In genomic region chr11:116294319-116294718, GRCm38 (mm10) we compare ENCODE assay signal across 9 mouse cellular contexts. TPM values are rescaled to one million over a fixed set of nuclear protein-coding genes. Genes with fewer than 3 reads are reported as not detected.
DNase-seq lines count a peak whose midpoint lies in the region; ATAC-seq and TF ChIP-seq lines count a peak whose summit lies in the region.
"Had no signal": no experiment of that assay in that cellular context is flagged by ENCODE, and none has a peak within 500 bp of the region (broad histone marks: within the 10 kb centered on the region; RNA-seq: fewer than 3 reads in every experiment).

No protein-coding gene starts in this region.

- H3K36me3 ChIP-seq in intestine, embryonic 15.5 days: peaks cover 18% of the 10 kb centered on the region; the same call in 1 of the 2 replicates
- peaks cover 30% of the 10 kb centered on the region; the same call in 1 of the 2 replicates for H3K36me3 ChIP-seq in lung, postnatal 0 days (ENCODE audit: insufficient read depth, low read length)
- peaks cover 9% of the 10 kb centered on the region for H3K36me3 ChIP-seq in stomach, postnatal 0 days (ENCODE audit: control insufficient read depth, insufficient read depth, low read length)

- 34% methylated on average over 5 of the region's 5 CpGs for WGBS in intestine, embryonic 15.5 days
- WGBS in lung, postnatal 0 days: 25% methylated on average over 5 of the region's 5 CpGs
- WGBS in stomach, postnatal 0 days: 21% methylated on average over 5 of the region's 5 CpGs

- peak; percentile 48 for DNase-seq in gastrocnemius, adult 18-20 months (ENCODE audit: low spot score)
- no peak for DNase-seq in gastrocnemius, adult 8-10 months (ENCODE audit: low spot score in 2 of 2)
- DNase-seq in urinary bladder, postnatal 14 days (ENCODE audit: low spot score): peak; percentile 57
- DNase-seq in urinary bladder, postnatal 10 days (ENCODE audit: low spot score): no peak
- DNase-seq in embryo, embryonic 11.5 days (ENCODE audit: low read depth, low spot score): peak; percentile 75
- peak; percentile 87 for DNase-seq in lung, postnatal 0 days (ENCODE audit: low spot score)
- peak; percentile 76 for DNase-seq in stomach, postnatal 0 days (ENCODE audit: low spot score)

- ATAC-seq in intestine, embryonic 15.5 days: peak; percentile 61
- peak; percentile 69 for ATAC-seq in lung, postnatal 0 days
- peak; percentile 81 for ATAC-seq in stomach, postnatal 0 days (ENCODE audit: low FRiP score, low TSS enrichment)

- H3K4me3 ChIP-seq in intestine, embryonic 15.5 days (replicated peaks): no peak overlapping the region
- H3K4me3 ChIP-seq in lung, postnatal 0 days (ENCODE audit: low read depth, low read length): no peak overlapping the region
- H3K4me3 ChIP-seq in stomach, postnatal 0 days (ENCODE audit: low read depth, low read length): no peak overlapping the region

- no peak for TF ChIP-seq EP300 in lung, postnatal 0 days (IDR thresholded peaks at IDR 0.05)
- TF ChIP-seq EP300 in stomach, postnatal 0 days (optimal IDR thresholded peaks at IDR 0.05): no peak

- no peaks in the 10 kb centered on the region for H3K27me3 ChIP-seq in intestine, embryonic 15.5 days (replicated peaks)
- H3K27me3 ChIP-seq in lung, postnatal 0 days (replicated peaks; ENCODE audit: insufficient read depth, low read length): no peaks in the 10 kb centered on the region
- no peaks in the 10 kb centered on the region for H3K27me3 ChIP-seq in stomach, postnatal 0 days (ENCODE audit: control insufficient read depth, insufficient read depth, low read length)

- TF ChIP-seq CTCF in lung, postnatal 0 days (IDR thresholded peaks at IDR 0.05): peak; percentile 87
- peak; percentile 88 for TF ChIP-seq CTCF in stomach, postnatal 0 days (IDR thresholded peaks at IDR 0.05; ENCODE audit: low read depth)

- peak overlapping the region; percentile 48; the same call in 1 of the 2 replicates for H3K27ac ChIP-seq in intestine, embryonic 15.5 days
- H3K27ac ChIP-seq in lung, postnatal 0 days (ENCODE audit: low read length): no peak overlapping the region
- H3K27ac ChIP-seq in stomach, postnatal 0 days (replicated peaks): 0 out of 2 replicates have a peak overlapping the region, but pooled peaks have one; percentile 18
- H3K27ac ChIP-seq: macrophage had no signal

- H3K4me2 ChIP-seq in intestine, embryonic 15.5 days (replicated peaks): no peak overlapping the region
- H3K4me2 ChIP-seq in lung, postnatal 0 days (replicated peaks; ENCODE audit: low read depth, low read length): no peak overlapping the region
- H3K4me2 ChIP-seq in stomach, postnatal 0 days (replicated peaks; ENCODE audit: low read depth): no peak overlapping the region

- H3K9ac ChIP-seq in intestine, embryonic 15.5 days: no peak overlapping the region
- no peak overlapping the region for H3K9ac ChIP-seq in lung, postnatal 0 days (replicated peaks; ENCODE audit: low read depth)
- no peak overlapping the region for H3K9ac ChIP-seq in stomach, postnatal 0 days (ENCODE audit: low read length)

- peaks cover 21% of the 10 kb centered on the region for H3K4me1 ChIP-seq in intestine, embryonic 15.5 days (replicated peaks)
- H3K4me1 ChIP-seq in lung, postnatal 0 days (ENCODE audit: insufficient read depth, low read depth, low read length): no peaks in the 10 kb centered on the region
- H3K4me1 ChIP-seq in stomach, postnatal 0 days (replicated peaks; ENCODE audit: control insufficient read depth, insufficient read depth): no peaks in the 10 kb centered on the region

- H3K9me3 ChIP-seq in intestine, embryonic 15.5 days: no peaks in the 10 kb centered on the region
- no peaks in the 10 kb centered on the region for H3K9me3 ChIP-seq in lung, postnatal 0 days (ENCODE audit: low read length)
- no peaks in the 10 kb centered on the region for H3K9me3 ChIP-seq in stomach, postnatal 0 days (ENCODE audit: control insufficient read depth, low read length)

RNA-seq across cellular contexts. Expression of gene Exoc7, which starts 12.7 kb away (rescaled TPM):
- total RNA-seq in gastrocnemius, adult 18-20 months (2021): 10 to 100 TPM; 69.0 to 86.7 TPM
- 10 to 100 TPM; 62.3 to 84.9 (median 73.3) TPM for total RNA-seq in gastrocnemius, adult 8-10 months (2022)
- 52.1 and 52.5 TPM in 2 replicates for polyA plus RNA-seq in intestine, embryonic 15.5 days (2015; fragmentation: Nextera tagmentation; extraction: Ambion mirVana)
- 41.3 and 41.9 TPM in 2 replicates for polyA plus RNA-seq in lung, postnatal 0 days (2015; fragmentation: Nextera tagmentation; extraction: Ambion mirVana)
- polyA plus RNA-seq in stomach, postnatal 0 days (2015; fragmentation: Nextera tagmentation; extraction: Ambion mirVana): 42.3 and 43.9 TPM in 2 replicates

RNA-seq across cellular contexts. Expression of gene Galr2, which starts 13.6 kb away (rescaled TPM):
- total RNA-seq in gastrocnemius, adult 18-20 months (2021): under 1 TPM in 1 of 2 experiments, not detected in 1; 0.19 TPM
- total RNA-seq in gastrocnemius, adult 8-10 months (2022): under 1 TPM in 2 of 4 experiments, not detected in 2; 0.20 to 0.24 TPM
- polyA plus RNA-seq in intestine, embryonic 15.5 days (2015; fragmentation: Nextera tagmentation; extraction: Ambion mirVana): 0.19 and 0.21 TPM in 2 replicates
- 0.11 TPM in 1 of 2 replicates, not detected in the other for polyA plus RNA-seq in lung, postnatal 0 days (2015; fragmentation: Nextera tagmentation; extraction: Ambion mirVana)
- 0.68 and 0.76 TPM in 2 replicates for polyA plus RNA-seq in stomach, postnatal 0 days (2015; fragmentation: Nextera tagmentation; extraction: Ambion mirVana)
- polyA plus RNA-seq: macrophage had no signal

RNA-seq across cellular contexts. Expression of gene Srp68, which starts 20.3 kb away (rescaled TPM):
- 10 to 100 TPM; 82.5 to 88.8 TPM for total RNA-seq in gastrocnemius, adult 18-20 months (2021)
- total RNA-seq in gastrocnemius, adult 8-10 months (2022): 10 to 100 TPM; 86.7 to 99.9 (median 90.8) TPM
- 95.2 and 96.7 TPM in 2 replicates for polyA plus RNA-seq in intestine, embryonic 15.5 days (2015; fragmentation: Nextera tagmentation; extraction: Ambion mirVana)
- polyA plus RNA-seq in lung, postnatal 0 days (2015; fragmentation: Nextera tagmentation; extraction: Ambion mirVana): 43.0 and 47.4 TPM in 2 replicates
- polyA plus RNA-seq in stomach, postnatal 0 days (2015; fragmentation: Nextera tagmentation; extraction: Ambion mirVana): 52.6 and 53.0 TPM in 2 replicates

RNA-seq across cellular contexts. Expression of gene Foxj1, which starts 40.9 kb away (rescaled TPM):
- total RNA-seq in gastrocnemius, adult 18-20 months (2021): under 1 TPM in 1 of 2 experiments, not detected in 1; 0.14 TPM
- total RNA-seq in gastrocnemius, adult 8-10 months (2022): not detected
- 0.66 and 0.77 TPM in 2 replicates for polyA plus RNA-seq in intestine, embryonic 15.5 days (2015; fragmentation: Nextera tagmentation; extraction: Ambion mirVana)
- 39.8 and 44.9 TPM in 2 replicates for polyA plus RNA-seq in lung, postnatal 0 days (2015; fragmentation: Nextera tagmentation; extraction: Ambion mirVana)
- polyA plus RNA-seq in stomach, postnatal 0 days (2015; fragmentation: Nextera tagmentation; extraction: Ambion mirVana): 0.19 and 0.40 TPM in 2 replicates
- polyA plus RNA-seq: macrophage had no signal

RNA-seq across cellular contexts. Expression of gene Evpl, which starts 56.4 kb away (rescaled TPM):
- under 1 TPM; 0.02 to 0.07 TPM for total RNA-seq in gastrocnemius, adult 18-20 months (2021)
- under 1 TPM in 1 of 4 experiments, not detected in 3; 0.04 TPM for total RNA-seq in gastrocnemius, adult 8-10 months (2022)
- 3.3 and 3.4 TPM in 2 replicates for polyA plus RNA-seq in intestine, embryonic 15.5 days (2015; fragmentation: Nextera tagmentation; extraction: Ambion mirVana)
- 2.9 and 4.2 TPM in 2 replicates for polyA plus RNA-seq in lung, postnatal 0 days (2015; fragmentation: Nextera tagmentation; extraction: Ambion mirVana)
- 26.5 and 30.1 TPM in 2 replicates for polyA plus RNA-seq in stomach, postnatal 0 days (2015; fragmentation: Nextera tagmentation; extraction: Ambion mirVana)
- polyA plus RNA-seq: macrophage had no signal

Comparison
In these comparisons a context has a peak if more than half of its experiments do, and no peak if none do; other contexts are left out.
1. DNase-seq: peak in gastrocnemius, adult 18-20 months (single experiment), urinary bladder, postnatal 14 days (single experiment), embryo, embryonic 11.5 days (single experiment), lung, postnatal 0 days (single experiment) and stomach, postnatal 0 days (single experiment); none in gastrocnemius, adult 8-10 months (0 of 2) and urinary bladder, postnatal 10 days (single experiment).
2. Peak in every context shown above with its lines, with median percentiles within 50 percentile points of each other: ATAC-seq.